Mouse (Mus musculus) macrophage (primary cell): ENCODE results near the gene Crybb1. TPM values are rescaled to one million over a fixed set of nuclear protein-coding genes. Genes with fewer than 3 reads are reported as not detected.

ENCODE experiments used
- H3K27ac ChIP-seq: fragments of 350-480 bp; formaldehyde crosslinking; 2 replicates; pipeline ENCODE4 v1.9.0; 2021
- H3K36me3 ChIP-seq: fragments of 350-480 bp; formaldehyde crosslinking; 2 replicates; pipeline ENCODE4 v1.9.0; 2021; ENCODE audit errors: inconsistent target
- H3K4me3 ChIP-seq: fragments of 350-480 bp; formaldehyde crosslinking; 2 replicates; pipeline ENCODE4 v1.9.0; 2021; ENCODE audit errors: inconsistent target
- H3K79me2 ChIP-seq: fragments of 350-480 bp; formaldehyde crosslinking; 2 replicates; pipeline ENCODE4 v1.9.0; 2021; ENCODE audit errors: inconsistent target
- WGBS: methylation state at CpG from one replicate; pipeline ENCODE4 v1.1.7; 2026; ENCODE audit warnings: inconsistent platforms; ENCODE audit not compliant: missing documents; 5-methylcytosine and 5-hydroxymethylcytosine counted together
- polyA plus RNA-seq: library from polyadenylated mRNA; stranded (reverse); fragments of 250-400 nt; gene quantifications from 3 replicates; pipeline ENCODE4 v1.2.4, GENCODE M21; 2018; ENCODE audit warnings: inconsistent platforms

The Crybb1 gene
- polyA plus RNA-seq, 1 experiment from 2014 or later: not detected

DNA sequence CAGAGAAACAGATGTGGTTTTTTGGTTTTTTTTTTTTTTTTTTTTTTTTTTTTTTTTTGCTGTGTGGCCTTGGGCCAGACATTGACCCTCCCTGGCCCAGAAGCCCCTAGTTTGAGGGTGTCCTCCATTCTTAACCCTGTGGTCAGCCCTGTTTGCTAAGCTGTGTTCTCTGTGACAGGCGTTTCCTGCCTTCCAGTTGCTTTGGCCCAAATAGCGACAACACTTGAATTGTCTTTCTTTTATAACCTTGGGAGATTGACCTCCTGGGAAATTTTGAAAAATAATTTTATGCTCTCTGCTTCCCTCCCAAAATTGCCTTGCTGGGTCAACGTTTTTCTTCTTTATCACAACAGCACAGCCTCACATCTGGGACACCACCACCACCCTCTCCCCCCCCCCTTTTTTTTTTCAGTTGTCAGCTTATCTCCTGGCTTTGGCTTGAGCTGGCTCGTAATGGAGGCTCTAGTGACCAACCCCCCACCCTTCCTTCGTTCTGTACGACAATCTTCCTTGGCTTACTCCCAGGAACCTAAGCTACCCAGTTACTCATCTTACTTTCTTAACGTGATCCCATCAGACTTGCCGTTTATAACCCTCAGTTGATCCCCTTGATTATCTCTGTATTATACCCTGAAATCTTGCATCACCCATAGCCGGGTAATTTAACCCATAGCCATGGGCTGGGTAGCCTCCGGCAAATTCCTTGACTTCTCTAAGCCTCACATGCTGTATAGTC, 11.9 kb upstream of the Crybb1 start:
- Histone ChIP-seq H3K4me3 (no peak overlapping the region), H3K27ac (no peak overlapping the region), H3K79me2 (no peaks in the 10 kb centered on the region), H3K36me3 (no peaks in the 10 kb centered on the region)
- WGBS: 76% methylated on average over 9 of the region's 10 CpGs

DNA sequence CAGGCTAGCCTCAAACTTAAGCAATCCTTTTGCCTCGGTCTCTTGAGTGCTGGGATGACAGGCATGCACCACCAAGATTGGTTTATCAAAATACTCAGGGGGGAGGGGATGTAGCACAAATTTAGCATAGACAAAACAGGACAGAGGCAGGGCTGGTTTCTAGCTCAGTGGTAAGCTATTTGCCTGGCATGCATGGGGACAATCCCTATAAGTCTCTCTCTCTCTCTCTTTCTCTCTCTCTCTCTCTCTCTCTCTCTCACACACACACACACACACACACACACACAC, 11.4 kb upstream of the Crybb1 start:
- WGBS: 91% methylated on average over 1 of the region's 1 CpGs
- Histone ChIP-seq H3K4me3 (no peak overlapping the region), H3K27ac (no peak overlapping the region), H3K36me3 (no peaks in the 10 kb centered on the region), H3K79me2 (no peaks in the 10 kb centered on the region)

DNA sequence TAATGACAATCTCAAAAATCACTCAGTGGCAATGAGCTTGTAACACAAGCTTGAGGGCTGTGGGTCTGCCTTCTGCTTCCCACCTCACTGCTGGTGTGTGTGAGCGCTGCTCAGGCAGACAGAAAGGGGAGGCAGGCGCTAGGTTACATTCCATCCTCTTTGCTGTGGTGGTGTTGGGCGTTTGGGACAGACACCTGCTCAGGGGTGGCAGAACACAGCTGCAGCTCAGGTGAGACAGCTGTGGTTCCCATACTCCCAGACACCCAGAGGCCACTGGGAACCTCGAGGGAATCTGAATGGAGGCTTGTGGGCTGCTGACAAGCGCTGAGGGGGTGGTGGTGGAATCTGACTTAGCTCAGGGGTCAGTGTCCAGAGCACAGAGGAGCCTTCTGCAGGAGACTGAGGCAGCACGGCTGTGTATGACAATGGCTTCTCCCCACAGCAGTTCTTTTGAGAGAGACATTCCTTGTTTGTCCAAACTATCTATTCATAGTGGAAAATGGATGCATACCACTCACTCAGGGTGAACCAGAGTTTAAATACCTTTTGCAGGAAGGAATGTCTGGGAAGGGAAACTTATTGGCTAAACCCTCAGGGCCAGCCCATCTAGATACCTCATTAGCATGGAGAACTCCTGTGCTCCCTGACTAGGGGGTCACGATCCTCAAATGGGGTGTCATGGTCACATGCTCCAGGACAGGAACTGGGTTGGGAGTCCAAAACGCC, 10.6 kb upstream of the Crybb1 start:
- no peak overlapping the region for H3K27ac ChIP-seq
- WGBS: 86% methylated on average over 8 of the region's 8 CpGs
- no peak overlapping the region for H3K4me3 ChIP-seq
- no peaks in the 10 kb centered on the region for H3K36me3 ChIP-seq
- no peaks in the 10 kb centered on the region for H3K79me2 ChIP-seq

- no peak overlapping the region for H3K4me3 ChIP-seq
- WGBS: 91% methylated on average over 7 of the region's 8 CpGs
- H3K36me3 ChIP-seq: no peaks in the 10 kb centered on the region
- no peak overlapping the region for H3K27ac ChIP-seq
- H3K79me2 ChIP-seq: no peaks in the 10 kb centered on the region
Measured at GRCm38 (mm10) chr5:112247399-112247798, 8.2 kb upstream of the Crybb1 start.

- no peak overlapping the region for H3K4me3 ChIP-seq
- WGBS: 96% methylated on average over 11 of the region's 11 CpGs
- no peaks in the 10 kb centered on the region for H3K36me3 ChIP-seq
- no peak overlapping the region for H3K27ac ChIP-seq
- no peaks in the 10 kb centered on the region for H3K79me2 ChIP-seq
Measured at GRCm38 (mm10) chr5:112249106-112249505, 6.5 kb upstream of the Crybb1 start.

DNA sequence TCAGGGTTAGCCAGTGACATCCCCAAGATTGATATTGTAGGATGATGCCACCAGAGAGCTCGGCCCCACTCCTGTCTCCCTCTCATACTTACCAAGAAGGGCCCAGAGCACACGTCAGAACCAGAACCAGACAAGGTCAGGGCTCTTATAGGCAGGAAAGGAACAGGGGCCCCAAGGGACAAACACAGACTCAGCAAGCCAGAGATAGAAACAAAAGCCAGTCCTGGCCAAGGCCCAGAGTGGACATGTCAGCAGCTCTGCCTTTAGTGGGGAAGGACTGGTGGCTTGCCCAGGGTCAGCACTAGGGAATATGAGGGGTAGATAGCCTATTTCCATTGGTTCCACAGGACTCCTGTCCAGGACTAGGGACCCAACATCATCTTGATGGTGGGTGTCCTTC, 3.2 kb upstream of the Crybb1 start, which contains the start of gene Cryba4:
Cryba4 (minus strand) TSS at position 119 of the 400 bp plus-strand sequence.
- Histone ChIP-seq H3K36me3 (no peaks in the 10 kb centered on the region), H3K4me3 (no peak within 1 kb of the TSS), H3K79me2 (no peaks in the 10 kb centered on the region), H3K27ac (peak within 1 kb of the TSS; percentile 15; the same call in 1 of the 2 replicates)
- WGBS: 80% methylated on average over 2 of the region's 2 CpGs

GRCm38 (mm10) chr5:112253169-112253568, 2.4 kb upstream of the Crybb1 start:
- no peak overlapping the region for H3K27ac ChIP-seq
- WGBS: 47% methylated on average over 8 of the region's 8 CpGs
- H3K4me3 ChIP-seq: no peak overlapping the region
- no peaks in the 10 kb centered on the region for H3K79me2 ChIP-seq
- no peaks in the 10 kb centered on the region for H3K36me3 ChIP-seq

GRCm38 (mm10) chr5:112254282-112254806, 1.3 kb upstream of the Crybb1 start:
- WGBS: 26% methylated on average over 7 of the region's 7 CpGs
- H3K36me3 ChIP-seq: no peaks in the 10 kb centered on the region
- H3K4me3 ChIP-seq: no peak overlapping the region
- no peaks in the 10 kb centered on the region for H3K79me2 ChIP-seq
- H3K27ac ChIP-seq: no peak overlapping the region

DNA sequence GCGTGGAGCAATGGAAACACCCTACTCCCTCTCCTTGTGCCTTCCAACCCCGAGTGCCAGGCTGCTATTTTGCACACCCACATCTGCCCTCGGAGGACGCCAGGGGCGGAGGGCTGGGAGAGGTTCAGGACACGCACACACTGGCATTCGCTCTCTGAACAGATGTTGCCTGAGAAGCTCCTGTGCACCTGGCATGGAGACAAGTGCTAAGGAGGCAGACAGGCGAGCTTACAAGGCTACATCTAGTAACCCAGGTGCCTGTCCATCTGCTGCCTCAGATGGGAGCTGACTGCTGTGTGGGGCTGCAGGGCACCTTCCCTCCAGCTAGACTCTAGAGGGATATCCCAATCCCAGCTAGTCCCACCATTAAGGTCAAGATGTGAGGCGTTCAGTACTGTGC, 842 bp downstream of the Crybb1 start:
- H3K36me3 ChIP-seq: no peaks in the 10 kb centered on the region
- H3K4me3 ChIP-seq: no peak overlapping the region
- 96% methylated on average over 9 of the region's 9 CpGs for WGBS
- H3K27ac ChIP-seq: no peak overlapping the region
- no peaks in the 10 kb centered on the region for H3K79me2 ChIP-seq

GRCm38 (mm10) chr5:112257896-112258295, 2.3 kb downstream of the Crybb1 start:
- WGBS: 91% methylated on average over 3 of the region's 3 CpGs
- no peak overlapping the region for H3K27ac ChIP-seq
- H3K36me3 ChIP-seq: no peaks in the 10 kb centered on the region
- H3K79me2 ChIP-seq: no peaks in the 10 kb centered on the region
- no peak overlapping the region for H3K4me3 ChIP-seq

DNA sequence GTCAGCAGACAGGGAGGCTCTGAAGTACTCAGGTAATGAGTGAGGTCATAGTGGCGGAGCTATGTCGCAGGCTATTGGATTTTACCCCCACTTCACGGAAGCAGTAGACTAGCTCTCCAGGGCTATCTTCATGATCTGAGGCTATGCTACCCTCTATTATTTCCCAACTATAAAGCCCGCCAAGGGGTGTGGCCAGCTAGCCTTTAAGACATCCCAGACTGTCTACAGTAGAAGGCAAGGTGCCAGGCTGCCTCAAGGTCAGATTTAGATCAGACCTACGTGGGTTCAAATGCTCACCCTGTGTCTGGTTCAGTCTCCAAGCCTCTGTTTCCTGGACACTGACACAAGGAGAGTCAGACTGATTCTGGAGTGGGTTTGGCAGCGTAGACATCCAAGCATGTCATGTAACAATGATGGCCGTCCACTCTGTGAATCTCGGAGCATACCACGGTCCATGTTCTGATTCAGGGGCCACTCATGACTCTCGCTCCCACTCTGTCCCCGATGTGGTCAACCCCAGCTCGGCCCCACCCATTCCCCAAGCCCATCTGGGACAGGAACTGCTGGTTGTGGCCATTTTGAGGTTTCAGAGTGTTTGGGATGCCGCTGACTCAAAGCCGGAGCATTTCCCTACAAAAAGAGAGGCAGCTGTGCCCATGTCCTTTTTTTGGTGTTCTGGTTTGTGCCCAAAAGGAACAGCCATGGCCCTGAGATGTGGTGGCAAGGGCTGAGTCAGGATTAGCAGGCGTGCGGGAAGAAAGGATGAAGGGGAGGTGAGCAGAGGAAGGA, 4.4 kb downstream of the Crybb1 start:
- Histone ChIP-seq H3K27ac (no peak overlapping the region), H3K36me3 (no peaks in the 10 kb centered on the region), H3K79me2 (no peaks in the 10 kb centered on the region), H3K4me3 (no peak overlapping the region)
- 70% methylated on average over 16 of the region's 16 CpGs for WGBS

DNA sequence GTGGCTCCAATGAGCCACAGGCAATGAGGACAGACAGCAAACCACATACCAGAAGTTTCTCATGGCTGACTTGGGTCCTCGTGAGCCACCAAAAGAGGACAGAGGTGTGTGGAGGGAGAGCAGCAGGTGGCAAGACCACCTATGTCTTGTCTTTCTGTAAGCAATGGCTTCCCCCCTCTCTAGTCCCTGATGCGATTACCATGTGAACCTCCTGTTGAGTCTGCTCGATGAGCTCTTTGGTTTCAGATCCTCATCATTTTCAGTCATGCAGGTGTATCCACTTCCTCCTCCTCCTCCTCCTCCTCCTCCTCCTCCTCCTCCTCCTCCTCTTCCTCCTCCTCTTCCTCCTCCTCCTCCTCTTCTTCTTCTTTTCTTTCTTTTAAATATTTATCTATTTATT, 5.2 kb downstream of the Crybb1 start:
- Histone ChIP-seq H3K27ac (no peak overlapping the region), H3K36me3 (no peaks in the 10 kb centered on the region)
- 47% methylated on average over 2 of the region's 3 CpGs for whole genome bisulfite sequencing

GRCm38 (mm10) chr5:112264099-112264498, 8.5 kb downstream of the Crybb1 start:
- Histone ChIP-seq H3K79me2 (no peaks in the 10 kb centered on the region), H3K36me3 (no peaks in the 10 kb centered on the region), H3K27ac (peak overlapping the region; percentile 96), H3K4me3 (no peak overlapping the region)
- WGBS: 55% methylated on average over 7 of the region's 7 CpGs

More for the DNA sequence above, 5.2 kb downstream of the Crybb1 start:
- H3K79me2 ChIP-seq: no peaks in the 10 kb centered on the region
- H3K4me3 ChIP-seq: no peak overlapping the region

DNA sequence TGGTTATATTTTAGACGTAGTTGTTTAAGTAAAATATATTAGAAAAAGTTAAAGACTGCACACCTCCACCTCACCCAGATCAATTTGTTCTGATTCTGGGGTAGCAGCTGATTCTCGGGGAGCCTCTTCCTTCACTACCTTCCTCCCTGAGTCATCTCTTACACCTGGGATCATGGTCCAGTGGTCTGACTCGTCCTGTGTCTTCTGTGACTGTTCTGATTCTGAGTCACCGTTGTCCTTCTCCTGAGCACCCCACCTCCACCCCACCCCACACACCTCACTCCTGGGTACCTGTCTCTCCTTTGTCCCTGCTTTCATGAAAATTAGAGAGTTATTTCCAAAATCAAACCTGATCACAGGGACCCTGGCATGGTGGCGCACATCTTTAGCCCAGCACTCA, 9.5 kb downstream of the Crybb1 start:
- 49% methylated on average over 5 of the region's 5 CpGs for WGBS
- no peak overlapping the region for H3K4me3 ChIP-seq

GRCm38 (mm10) chr5:112265515-112265914, 9.9 kb downstream of the Crybb1 start:
- no peaks in the 10 kb centered on the region for H3K79me2 ChIP-seq
- no peaks in the 10 kb centered on the region for H3K36me3 ChIP-seq
- no peak overlapping the region for H3K4me3 ChIP-seq
- H3K27ac ChIP-seq: peak overlapping the region; percentile 96
- 3% methylated on average over 10 of the region's 10 CpGs for WGBS

More for the DNA sequence above, 9.5 kb downstream of the Crybb1 start:
- Histone ChIP-seq H3K36me3 (no peaks in the 10 kb centered on the region), H3K27ac (peak overlapping the region; percentile 96), H3K79me2 (no peaks in the 10 kb centered on the region)
